Mouse (Mus musculus): ENCODE data around the gene Tk1.

DNA sequence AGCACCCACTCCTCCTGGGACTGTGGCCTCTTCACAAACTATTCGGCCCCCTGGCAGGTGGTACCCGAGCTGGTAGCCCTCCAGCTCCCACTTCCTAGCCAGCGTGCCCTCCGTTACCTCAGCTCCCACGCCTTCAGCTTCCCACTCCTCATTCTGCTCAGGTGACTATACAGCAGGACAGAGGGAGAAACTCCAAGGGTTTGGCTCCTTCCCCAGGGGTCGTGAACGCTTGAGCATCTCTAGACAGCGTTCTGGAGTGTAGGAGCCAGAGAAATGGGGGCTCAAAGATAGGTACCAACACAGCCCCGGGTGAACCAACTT lies 34.5 kb downstream of the Tk1 start:
- TF ChIP-seq CTCF (IDR thresholded peaks at IDR 0.05; ENCODE audit: low read depth): no peak
- TF ChIP-seq EP300 (optimal IDR thresholded peaks at IDR 0.05): no peak
